Mouse (Mus musculus) small intestine, adult 2 months (tissue): ENCODE data around the gene Hoxc13.

ENCODE experiments used
- CTCF ChIP-seq: fragments of 200-500 bp; IDR thresholded peaks from 2 replicates; pipeline ENCODE4 v1.5.1; 2012; ENCODE audit warnings: low read depth, mild to moderate bottlenecking, control low read depth, inconsistent platforms, low read length, moderate library complexity, mixed read lengths; ENCODE audit not compliant: insufficient replicate concordance, insufficient read length; ENCODE audit errors: extremely low read depth
- POLR2A ChIP-seq: fragments of 200-500 bp; IDR thresholded peaks from 2 replicates; pipeline ENCODE4 v1.6.1; 2012; ENCODE audit warnings: low read depth, mild to moderate bottlenecking, control low read depth, inconsistent platforms, low read length, moderate library complexity

- TF ChIP-seq CTCF = no peak
- TF ChIP-seq POLR2A = no peak
Observed at GRCm38 (mm10) chr15:102931706-102932358, 10.9 kb downstream of the Hoxc13 start.
